Mouse (Mus musculus): ENCODE results near the gene Ric3. TPM values are rescaled to one million over a fixed set of nuclear protein-coding genes. Genes with fewer than 3 reads are reported as not detected.

Ric3 gene
- polyA plus RNA-seq, 1 experiment from 2014 or later, result 5.1 TPM

DNA sequence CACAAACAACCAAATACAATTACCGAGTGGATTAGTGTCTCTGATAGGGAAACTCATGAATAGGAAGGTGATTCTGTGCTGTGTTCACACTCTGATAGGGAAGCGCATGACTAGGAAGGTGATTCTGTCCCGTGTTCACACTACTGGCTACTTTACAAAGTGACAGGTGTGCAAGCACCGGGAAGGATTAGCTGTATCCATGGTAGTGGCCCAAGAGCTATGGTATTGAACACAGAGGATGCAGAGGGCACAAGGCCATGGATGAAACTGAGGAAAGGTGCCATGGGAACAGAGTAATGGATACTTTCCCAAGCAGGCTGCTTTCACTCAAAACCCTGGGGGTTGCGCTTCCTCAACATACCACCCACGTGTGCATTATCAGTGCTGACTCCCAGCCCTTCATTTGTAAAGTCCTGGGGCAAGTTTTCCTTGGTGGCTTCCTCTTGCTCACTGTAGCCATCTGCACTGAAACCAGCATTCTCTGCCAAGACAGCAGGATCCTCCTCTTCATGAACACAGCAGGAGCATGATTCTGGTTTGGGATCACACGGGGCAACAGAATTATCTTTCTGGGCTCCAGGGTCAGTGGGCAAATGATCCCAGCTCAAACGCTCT lies 44.9 kb downstream of the Ric3 start:
- 84% methylated on average over 8 of the region's 8 CpGs for WGBS
- Histone ChIP-seq H3K4me1 (ENCODE audit: control insufficient read depth, insufficient read depth, low read length) (no peaks in the 10 kb centered on the region), H3K36me3 (ENCODE audit: control insufficient read depth, insufficient read depth, low read length) (no peaks in the 10 kb centered on the region), H3K9ac (ENCODE audit: low read length) (no peak overlapping the region), H3K4me2 (ENCODE audit: low read depth, severe bottlenecking) (no peak overlapping the region), H3K27ac (replicated peaks; ENCODE audit: low read depth, low read length) (no peak overlapping the region), H3K27me3 (ENCODE audit: control insufficient read depth, insufficient read depth, low read length) (no peaks in the 10 kb centered on the region), H3K9me3 (ENCODE audit: control insufficient read depth, low read length) (no peaks in the 10 kb centered on the region), H3K4me3 (ENCODE audit: low read depth, low read length) (no peak overlapping the region)
- DNase-seq (ENCODE audit: low spot score), result no peak
- ATAC-seq (ENCODE audit: insufficient number of reproducible peaks, low FRiP score, low TSS enrichment, low read depth), result no peak

- no peak overlapping the region for H3K27ac ChIP-seq (replicated peaks; ENCODE audit: low read depth, low read length)
- H3K4me3 ChIP-seq (ENCODE audit: low read depth, low read length), result no peak overlapping the region
- no peaks in the 10 kb centered on the region for H3K4me1 ChIP-seq (ENCODE audit: control insufficient read depth, insufficient read depth, low read length)
- no peak for DNase-seq (ENCODE audit: low spot score)
- no peaks in the 10 kb centered on the region for H3K36me3 ChIP-seq (ENCODE audit: control insufficient read depth, insufficient read depth, low read length)
- no peak overlapping the region for H3K4me2 ChIP-seq (ENCODE audit: low read depth, severe bottlenecking)
- H3K9me3 ChIP-seq (ENCODE audit: control insufficient read depth, low read length), result no peaks in the 10 kb centered on the region
- H3K9ac ChIP-seq (ENCODE audit: low read length), result no peak overlapping the region
- no peaks in the 10 kb centered on the region for H3K27me3 ChIP-seq (ENCODE audit: control insufficient read depth, insufficient read depth, low read length)
- WGBS, result 79% methylated on average over 2 of the region's 2 CpGs
- ATAC-seq (ENCODE audit: insufficient number of reproducible peaks, low FRiP score, low TSS enrichment, low read depth), result no peak
These were observed 51.1 kb downstream of the Ric3 start for GRCm38 (mm10) chr7:109032054-109032453.

- 81% methylated on average over 3 of the region's 3 CpGs for WGBS
- DNase-seq (ENCODE audit: low spot score), result no peak
These were observed 51.8 kb downstream of the Ric3 start for GRCm38 (mm10) chr7:109031331-109031730.

DNA sequence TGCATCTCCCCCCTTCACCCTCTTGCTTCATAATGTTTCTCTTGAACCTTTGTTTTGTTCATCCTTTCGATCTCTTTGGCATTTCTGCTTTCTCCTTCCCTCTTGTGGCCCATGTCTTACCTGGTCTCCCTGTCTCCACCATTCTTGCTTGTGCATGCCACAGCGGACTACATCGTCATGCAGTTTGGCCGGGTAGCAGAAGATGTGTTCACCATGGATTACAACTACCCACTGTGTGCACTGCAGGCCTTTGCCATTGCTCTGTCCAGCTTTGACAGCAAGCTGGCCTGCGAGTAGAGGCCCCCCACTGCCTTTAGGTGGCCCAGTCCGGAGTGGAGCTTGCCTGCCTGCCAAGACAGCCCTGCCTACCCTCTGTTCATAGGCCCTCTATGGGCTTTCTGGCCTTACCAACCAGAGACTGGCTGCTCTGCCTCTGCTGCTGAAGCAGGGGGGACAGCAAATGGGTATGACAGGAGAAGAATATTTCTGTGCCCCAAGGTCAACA lies 53.1 kb downstream of the Ric3 start:
- H3K9me3 ChIP-seq (ENCODE audit: control insufficient read depth, low read length), result no peaks in the 10 kb centered on the region
- WGBS, result 89% methylated on average over 6 of the region's 6 CpGs
- H3K4me3 ChIP-seq (ENCODE audit: low read depth, low read length), result no peak overlapping the region
- no peaks in the 10 kb centered on the region for H3K36me3 ChIP-seq (ENCODE audit: control insufficient read depth, insufficient read depth, low read length)
- ATAC-seq (ENCODE audit: insufficient number of reproducible peaks, low FRiP score, low TSS enrichment, low read depth), result no peak
- H3K27ac ChIP-seq (replicated peaks; ENCODE audit: low read depth, low read length), result no peak overlapping the region
- no peaks in the 10 kb centered on the region for H3K4me1 ChIP-seq (ENCODE audit: control insufficient read depth, insufficient read depth, low read length)
- no peak for DNase-seq (ENCODE audit: low spot score)
- no peak overlapping the region for H3K9ac ChIP-seq (ENCODE audit: low read length)
- H3K4me2 ChIP-seq (ENCODE audit: low read depth, severe bottlenecking), result no peak overlapping the region
- no peaks in the 10 kb centered on the region for H3K27me3 ChIP-seq (ENCODE audit: control insufficient read depth, insufficient read depth, low read length)

More at GRCm38 (mm10) chr7:109031331-109031730, 51.8 kb downstream of the Ric3 start:
- Histone ChIP-seq H3K4me3 (ENCODE audit: low read depth, low read length) (no peak overlapping the region), H3K9ac (ENCODE audit: low read length) (no peak overlapping the region), H3K9me3 (ENCODE audit: control insufficient read depth, low read length) (no peaks in the 10 kb centered on the region), H3K4me1 (ENCODE audit: control insufficient read depth, insufficient read depth, low read length) (no peaks in the 10 kb centered on the region), H3K36me3 (ENCODE audit: control insufficient read depth, insufficient read depth, low read length) (no peaks in the 10 kb centered on the region), H3K27me3 (ENCODE audit: control insufficient read depth, insufficient read depth, low read length) (no peaks in the 10 kb centered on the region), H3K27ac (replicated peaks; ENCODE audit: low read depth, low read length) (no peak overlapping the region), H3K4me2 (ENCODE audit: low read depth, severe bottlenecking) (no peak overlapping the region)
- ATAC-seq (ENCODE audit: insufficient number of reproducible peaks, low FRiP score, low TSS enrichment, low read depth), result no peak

- no peaks in the 10 kb centered on the region for H3K36me3 ChIP-seq (ENCODE audit: control insufficient read depth, insufficient read depth, low read length)
- no peaks in the 10 kb centered on the region for H3K9me3 ChIP-seq (ENCODE audit: control insufficient read depth, low read length)
- 31% methylated on average over 6 of the region's 6 CpGs for WGBS
- H3K27ac ChIP-seq (replicated peaks; ENCODE audit: low read depth, low read length), result no peak overlapping the region
- ATAC-seq (ENCODE audit: insufficient number of reproducible peaks, low FRiP score, low TSS enrichment, low read depth) (peak; percentile 28; the same call in 1 of the 2 replicates), DNase-seq (ENCODE audit: low spot score) (peak; percentile 73)
- no peak overlapping the region for H3K4me3 ChIP-seq (ENCODE audit: low read depth, low read length)
- H3K4me1 ChIP-seq (ENCODE audit: control insufficient read depth, insufficient read depth, low read length), result no peaks in the 10 kb centered on the region
- no peak overlapping the region for H3K9ac ChIP-seq (ENCODE audit: low read length)
- H3K4me2 ChIP-seq (ENCODE audit: low read depth, severe bottlenecking), result no peak overlapping the region
- no peaks in the 10 kb centered on the region for H3K27me3 ChIP-seq (ENCODE audit: control insufficient read depth, insufficient read depth, low read length)
These were observed 54.9 kb downstream of the Ric3 start for GRCm38 (mm10) chr7:109028204-109028603.

DNA sequence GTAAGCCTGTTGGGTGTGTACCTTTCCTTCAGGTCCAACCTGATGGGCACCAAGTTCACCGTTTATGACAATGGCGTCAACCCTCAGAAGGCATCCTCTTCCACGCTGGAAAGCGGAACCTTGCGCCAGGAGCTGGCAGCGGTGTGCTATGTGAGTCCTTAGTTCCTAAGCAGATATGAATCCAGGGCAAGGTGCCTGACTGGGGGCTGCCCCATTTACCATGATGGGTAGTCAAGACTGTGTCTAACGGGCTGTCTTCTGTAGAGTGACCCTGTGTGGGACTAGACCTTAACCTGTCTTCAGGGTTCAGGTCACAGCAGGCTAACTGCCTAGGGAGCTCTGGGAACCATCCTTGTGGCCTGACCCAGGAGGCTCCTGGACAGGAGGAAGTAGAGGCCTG lies 55.4 kb downstream of the Ric3 start:
- H3K4me1 ChIP-seq (ENCODE audit: control insufficient read depth, insufficient read depth, low read length), result no peaks in the 10 kb centered on the region
- H3K9ac ChIP-seq (ENCODE audit: low read length), result no peak overlapping the region
- H3K27me3 ChIP-seq (ENCODE audit: control insufficient read depth, insufficient read depth, low read length), result no peaks in the 10 kb centered on the region
- no peak overlapping the region for H3K4me3 ChIP-seq (ENCODE audit: low read depth, low read length)
- H3K27ac ChIP-seq (replicated peaks; ENCODE audit: low read depth, low read length), result no peak overlapping the region
- H3K9me3 ChIP-seq (ENCODE audit: control insufficient read depth, low read length), result no peaks in the 10 kb centered on the region
- no peaks in the 10 kb centered on the region for H3K36me3 ChIP-seq (ENCODE audit: control insufficient read depth, insufficient read depth, low read length)
- DNase-seq (ENCODE audit: low spot score) (no peak), ATAC-seq (ENCODE audit: insufficient number of reproducible peaks, low FRiP score, low TSS enrichment, low read depth) (no peak)
- WGBS, result 95% methylated on average over 7 of the region's 7 CpGs
- no peak overlapping the region for H3K4me2 ChIP-seq (ENCODE audit: low read depth, severe bottlenecking)

DNA sequence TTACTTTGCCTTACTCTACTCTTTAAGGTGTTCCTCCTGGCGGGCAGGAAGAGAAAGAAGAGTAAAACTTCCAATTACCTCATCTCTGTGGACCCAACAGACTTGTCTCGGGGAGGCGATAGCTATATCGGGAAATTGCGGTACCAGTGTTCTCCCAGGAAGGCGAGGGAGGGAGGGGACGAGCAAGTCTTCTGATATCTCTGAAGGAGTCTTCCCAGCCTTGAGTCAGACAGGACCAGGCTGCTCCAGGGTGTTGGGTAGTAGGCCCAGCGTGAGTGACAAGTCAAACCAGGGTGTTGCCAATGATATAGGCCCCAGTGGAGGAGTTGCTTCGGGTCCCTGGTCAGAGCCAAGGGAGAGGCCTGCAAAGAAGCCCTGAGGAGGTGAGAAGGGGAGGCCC lies 56.2 kb downstream of the Ric3 start:
- Histone ChIP-seq H3K4me2 (ENCODE audit: low read depth, severe bottlenecking) (no peak overlapping the region), H3K9me3 (ENCODE audit: control insufficient read depth, low read length) (no peaks in the 10 kb centered on the region), H3K36me3 (ENCODE audit: control insufficient read depth, insufficient read depth, low read length) (no peaks in the 10 kb centered on the region), H3K4me3 (ENCODE audit: low read depth, low read length) (no peak overlapping the region), H3K9ac (ENCODE audit: low read length) (no peak overlapping the region), H3K4me1 (ENCODE audit: control insufficient read depth, insufficient read depth, low read length) (no peaks in the 10 kb centered on the region), H3K27ac (replicated peaks; ENCODE audit: low read depth, low read length) (no peak overlapping the region), H3K27me3 (ENCODE audit: control insufficient read depth, insufficient read depth, low read length) (no peaks in the 10 kb centered on the region)
- WGBS, result 86% methylated on average over 9 of the region's 9 CpGs
- no peak for DNase-seq (ENCODE audit: low spot score)
- no peak for ATAC-seq (ENCODE audit: insufficient number of reproducible peaks, low FRiP score, low TSS enrichment, low read depth)

GRCm38 (mm10) chr7:109025743-109026142 lies 57.4 kb downstream of the Ric3 start:
- ATAC-seq (ENCODE audit: insufficient number of reproducible peaks, low FRiP score, low TSS enrichment, low read depth), result no peak

DNA sequence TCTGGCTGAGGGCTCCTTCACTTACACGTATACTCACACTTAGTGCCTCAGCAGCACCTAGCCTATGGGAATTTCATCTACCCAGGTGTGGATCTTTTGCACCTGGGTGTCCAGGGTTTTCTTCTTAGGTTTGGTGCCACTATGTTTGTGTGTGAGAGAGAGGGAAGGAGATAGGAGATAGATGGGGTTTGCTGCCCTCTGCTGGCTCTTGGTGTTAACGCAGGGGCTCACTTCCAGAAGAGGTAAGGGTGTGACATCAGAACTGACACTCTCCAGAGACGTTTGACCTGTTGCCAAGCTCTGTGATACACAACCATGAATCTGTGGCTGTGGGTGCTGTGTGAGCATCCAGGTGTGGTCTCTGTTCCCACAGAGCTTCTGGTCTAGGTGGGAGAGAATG lies 61.7 kb downstream of the Ric3 start:
- 0 out of 2 replicates have a peak, but pooled peaks have one; percentile 32 for ATAC-seq (ENCODE audit: insufficient number of reproducible peaks, low FRiP score, low TSS enrichment, low read depth)
- 12% methylated on average over 3 of the region's 3 CpGs for WGBS
- Histone ChIP-seq H3K9me3 (ENCODE audit: control insufficient read depth, low read length) (no peaks in the 10 kb centered on the region), H3K9ac (ENCODE audit: low read length) (no peak overlapping the region), H3K4me2 (ENCODE audit: low read depth, severe bottlenecking) (no peak overlapping the region), H3K36me3 (ENCODE audit: control insufficient read depth, insufficient read depth, low read length) (no peaks in the 10 kb centered on the region), H3K4me3 (ENCODE audit: low read depth, low read length) (no peak overlapping the region), H3K27ac (replicated peaks; ENCODE audit: low read depth, low read length) (no peak overlapping the region), H3K4me1 (ENCODE audit: control insufficient read depth, insufficient read depth, low read length) (no peaks in the 10 kb centered on the region), H3K27me3 (ENCODE audit: control insufficient read depth, insufficient read depth, low read length) (no peaks in the 10 kb centered on the region)
- DNase-seq (ENCODE audit: low spot score), result peak; percentile 80

More at GRCm38 (mm10) chr7:109025743-109026142, 57.4 kb downstream of the Ric3 start:
- Histone ChIP-seq H3K27ac (replicated peaks; ENCODE audit: low read depth, low read length) (no peak overlapping the region), H3K4me3 (ENCODE audit: low read depth, low read length) (no peak overlapping the region), H3K4me2 (ENCODE audit: low read depth, severe bottlenecking) (no peak overlapping the region), H3K36me3 (ENCODE audit: control insufficient read depth, insufficient read depth, low read length) (no peaks in the 10 kb centered on the region), H3K27me3 (ENCODE audit: control insufficient read depth, insufficient read depth, low read length) (no peaks in the 10 kb centered on the region), H3K9me3 (ENCODE audit: control insufficient read depth, low read length) (no peaks in the 10 kb centered on the region), H3K4me1 (ENCODE audit: control insufficient read depth, insufficient read depth, low read length) (no peaks in the 10 kb centered on the region), H3K9ac (ENCODE audit: low read length) (no peak overlapping the region)
- 88% methylated on average over 7 of the region's 7 CpGs for WGBS
- DNase-seq (ENCODE audit: low spot score), result no peak

All from limb, embryonic 11.5 days (tissue).